Mouse (Mus musculus): Measurements from ENCODE around the gene Krtcap3.

DNA sequence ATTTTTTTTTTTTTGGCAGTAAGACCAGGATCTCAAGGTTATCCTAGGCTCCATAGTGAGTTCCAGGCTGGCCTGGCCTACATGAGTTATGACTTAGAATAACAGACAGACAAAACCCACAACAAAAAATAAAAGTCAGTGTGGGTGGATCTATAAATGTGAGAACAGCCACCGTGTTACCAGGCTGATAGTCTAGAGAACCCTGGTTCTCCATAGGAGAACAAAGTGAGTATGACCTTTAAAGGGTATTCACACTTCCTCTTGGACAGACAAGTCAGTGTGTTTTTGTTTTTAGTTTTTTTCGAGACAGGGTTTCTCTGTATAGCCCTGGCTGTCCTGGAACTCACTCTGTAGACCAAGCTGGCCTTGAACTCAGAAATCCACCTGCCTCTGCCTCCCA is 4.5 kb downstream of the Krtcap3 start:
- TF ChIP-seq GATA1 (IDR thresholded peaks at IDR 0.05; ENCODE audit: low read length), result no peak
- no peak for TF ChIP-seq TAL1 (IDR thresholded peaks at IDR 0.05; ENCODE audit: low read length)
